Mouse (Mus musculus): ENCODE results near the gene R3hcc1l.

DNA sequence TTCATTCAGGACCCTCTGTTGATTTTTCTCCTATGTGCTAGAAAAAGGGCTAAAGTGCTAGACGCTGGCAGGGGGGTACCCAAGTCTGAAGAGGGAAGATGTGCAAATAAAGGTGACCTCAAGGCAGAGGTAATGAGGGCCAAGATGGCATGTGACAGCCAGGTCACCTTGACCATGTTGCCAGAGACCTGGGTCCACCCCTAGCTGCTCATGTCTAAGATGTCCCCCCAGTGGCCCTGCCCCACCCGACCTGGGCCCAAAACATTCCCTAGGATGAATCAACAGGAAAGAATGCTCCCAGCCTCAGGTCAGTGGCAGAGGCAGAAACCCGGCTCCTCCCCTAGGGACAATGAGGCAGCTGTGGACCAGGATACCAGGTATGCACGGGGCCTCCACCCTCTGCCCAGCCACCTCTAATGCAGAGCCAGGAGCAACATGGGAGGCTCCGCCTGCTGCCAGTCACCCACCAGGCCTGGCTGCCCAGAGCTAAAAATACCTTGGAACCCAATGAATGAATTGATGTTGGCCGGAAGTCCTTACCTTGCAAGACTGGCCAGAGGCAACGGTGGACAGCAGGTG, 95.2 kb downstream of the R3hcc1l start:
- TF ChIP-seq CTCF (IDR thresholded peaks at IDR 0.05; ENCODE audit: insufficient read depth, low read depth, low read length) (no peak), POLR2A (IDR thresholded peaks at IDR 0.05; ENCODE audit: insufficient read depth, low read depth, low read length) (no peak)

All from olfactory bulb, adult 2 months (tissue).